Mouse (Mus musculus) forebrain, postnatal 0 days (tissue): Measurements from ENCODE around the gene Sall1. TPM values are rescaled to one million over a fixed set of nuclear protein-coding genes. Genes with fewer than 3 reads are reported as not detected.

Experiments used
- ATAC-seq: fragments of 200-750 bp; cut with Nextera tagmentation; 2 replicates; pipeline ENCODE4 v1.8.0; 2017; ENCODE audit warnings: mild to moderate bottlenecking, moderate library complexity
- DNase-seq: peaks from one replicate; pipeline ENCODE4 v3.0.0-alpha.2; 2015
- H3K27ac ChIP-seq: fragments of 300-500 bp; sonication (generic); 2 replicates; pipeline ENCODE4 v1.5.1; 2014; ENCODE audit warnings: low read depth, mild to moderate bottlenecking, antibody characterized with exemption, low read length, moderate library complexity, mixed read lengths
- H3K27me3 ChIP-seq: fragments of 300-500 bp; sonication (generic); 2 replicates; pipeline ENCODE4 v1.6.1; 2014; ENCODE audit warnings: mild to moderate bottlenecking, low read length, mixed read lengths; ENCODE audit not compliant: insufficient read depth
- H3K36me3 ChIP-seq: fragments of 300-500 bp; sonication (generic); 2 replicates; pipeline ENCODE4 v1.6.1; 2014; ENCODE audit warnings: mild to moderate bottlenecking, moderate library complexity; ENCODE audit not compliant: insufficient read depth
- H3K4me1 ChIP-seq: fragments of 300-500 bp; sonication (generic); 2 replicates; pipeline ENCODE4 v1.6.1; 2014; ENCODE audit warnings: antibody characterized with exemption; ENCODE audit not compliant: insufficient read depth
- H3K4me2 ChIP-seq: fragments of 300-500 bp; sonication (generic); 2 replicates; pipeline ENCODE4 v1.6.1; 2014; ENCODE audit warnings: low read depth, mild to moderate bottlenecking, moderate library complexity
- H3K4me3 ChIP-seq: fragments of 300-500 bp; sonication (generic); 2 replicates; pipeline ENCODE4 v1.5.1; 2014; ENCODE audit warnings: low read depth, low read length, mixed read lengths
- H3K9ac ChIP-seq: fragments of 300-500 bp; sonication (generic); 2 replicates; pipeline ENCODE4 v1.6.1; 2014; ENCODE audit warnings: mild to moderate bottlenecking
- H3K9me3 ChIP-seq: fragments of 300-500 bp; sonication (generic); 2 replicates; pipeline ENCODE4 v1.6.1; 2016; ENCODE audit warnings: low read length
- CTCF ChIP-seq: sonication (generic); IDR thresholded peaks from 2 replicates; pipeline ENCODE4 v1.5.1; 2016; ENCODE audit warnings: antibody characterized with exemption, control low read depth, low read depth
- WGBS: fragments of 180-500 bp; shearing (Covaris S2); extraction: QIAGEN DNeasy Blood & Tissue Kit; methylation state at CpG from one replicate; pipeline ENCODE4 v1.1.7; 2014; 5-methylcytosine and 5-hydroxymethylcytosine counted together
- microRNA-seq, 2 experiments: library from miRNA; unstranded; fragments of <30 nt; microRNA quantifications; one replicate each; pipeline ENCODE4; 2016
- polyA plus RNA-seq: library from polyadenylated mRNA; unstranded; fragments of >200 nt; fragmentation: Nextera tagmentation; extraction: Ambion mirVana; gene quantifications from 2 replicates; pipeline ENCODE4 v1.2.1, GENCODE M21; 2015
- total RNA-seq: library from RNA; depleted of rRNA; stranded (reverse); fragments of >200 nt; gene quantifications from 2 replicates; pipeline ENCODE4 v1.2.3, GENCODE M21; 2014

Sall1 gene
- total and polyA plus RNA-seq, 2 experiments from 2014 or later = 4.7 to 11.1 TPM

DNA sequence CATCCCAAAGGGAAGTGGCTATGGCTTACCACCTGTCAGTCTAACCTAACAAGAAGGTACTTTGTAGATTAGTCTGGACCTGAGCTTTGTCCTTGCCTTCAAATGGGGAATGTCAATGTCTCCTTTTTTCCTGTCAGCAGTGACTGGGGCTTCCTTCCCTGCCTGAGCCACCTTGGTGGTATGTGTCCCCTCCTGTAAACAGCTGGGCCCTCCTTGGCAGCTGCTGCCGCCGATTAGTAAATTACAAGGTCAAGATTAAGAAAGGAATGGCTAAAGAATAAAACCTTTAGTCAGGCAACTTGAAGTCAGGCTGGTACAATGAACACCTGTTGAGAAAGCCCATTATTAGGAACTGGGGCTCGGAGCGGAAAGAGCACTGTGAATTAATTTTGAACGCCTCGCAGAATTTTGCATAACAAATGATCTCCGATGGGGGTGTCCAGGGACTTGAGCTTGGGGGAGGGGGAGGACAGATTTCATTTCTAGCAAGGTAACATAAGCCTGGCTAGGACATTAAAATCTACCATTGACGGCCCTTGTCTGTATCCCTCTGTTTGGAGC lies 40.5 kb downstream of the Sall1 start:
- DNase-seq (no peak), ATAC-seq (no peak)
- WGBS = 8% methylated on average over 8 of the region's 8 CpGs
- no peak for TF ChIP-seq CTCF
- Histone ChIP-seq H3K4me1 (peaks cover 5% of the 10 kb centered on the region), H3K4me2 (no peak overlapping the region), H3K27me3 (0 out of 2 replicates have a peak, but pooled peaks cover 4% of the 10 kb centered on the region), H3K36me3 (no peaks in the 10 kb centered on the region; the same call in 1 of the 2 replicates), H3K9me3 (no peaks in the 10 kb centered on the region), H3K27ac (no peak overlapping the region), H3K4me3 (no peak overlapping the region), H3K9ac (no peak overlapping the region)

DNA sequence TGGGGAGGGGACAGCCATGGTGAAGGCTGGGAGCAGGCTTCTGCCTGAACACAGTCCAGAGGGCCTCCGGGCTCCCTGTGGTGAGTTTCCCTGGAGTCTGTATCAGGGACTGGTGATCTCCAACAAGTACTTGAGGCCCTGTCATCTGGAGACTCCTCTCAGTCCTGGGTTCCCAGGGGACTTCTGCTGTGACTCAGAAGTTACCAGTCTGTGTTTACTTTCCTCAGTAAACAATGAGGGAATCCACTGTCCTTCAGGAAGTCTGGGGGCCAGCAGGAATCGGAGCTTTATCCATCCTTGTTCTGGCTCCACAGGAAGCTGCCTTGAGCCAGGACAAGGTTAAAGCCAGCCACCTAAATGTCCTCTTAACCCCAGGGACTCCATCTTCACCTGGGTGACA lies 41.8 kb downstream of the Sall1 start:
- H3K9me3 ChIP-seq = no peaks in the 10 kb centered on the region
- no peak overlapping the region for H3K9ac ChIP-seq
- no peak overlapping the region for H3K4me3 ChIP-seq
- 78% methylated on average over 2 of the region's 2 CpGs for WGBS
- no peak for ATAC-seq
- TF ChIP-seq CTCF = no peak
- no peaks in the 10 kb centered on the region; the same call in 1 of the 2 replicates for H3K36me3 ChIP-seq
- no peak overlapping the region for H3K27ac ChIP-seq
- 0 out of 2 replicates have a peak, but pooled peaks cover 4% of the 10 kb centered on the region for H3K27me3 ChIP-seq
- H3K4me2 ChIP-seq = no peak overlapping the region
- H3K4me1 ChIP-seq = peaks cover 5% of the 10 kb centered on the region
- no peak for DNase-seq

DNA sequence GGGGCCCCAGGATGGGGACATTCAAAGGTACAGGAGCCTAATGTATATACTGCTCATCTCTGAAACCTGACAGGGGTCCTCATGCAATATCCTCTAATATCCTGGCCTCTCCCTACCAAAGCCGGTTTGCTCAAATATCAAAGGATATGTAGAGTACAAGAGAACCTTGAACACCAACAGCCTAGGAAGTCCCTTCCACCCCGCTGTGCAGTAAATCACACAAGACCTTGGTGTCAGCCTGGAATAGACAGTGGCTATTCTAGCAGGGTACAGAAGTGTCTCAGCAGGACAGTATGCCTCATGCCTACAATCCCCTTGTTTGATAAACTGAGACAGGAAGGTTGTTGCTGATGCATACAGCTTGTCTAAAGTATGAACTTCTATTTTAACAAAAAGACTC lies 46.7 kb downstream of the Sall1 start:
- no peak overlapping the region for H3K9ac ChIP-seq
- WGBS = 96% methylated on average over 2 of the region's 2 CpGs
- DNase-seq (no peak), ATAC-seq (no peak)
- TF ChIP-seq CTCF = no peak
- no peaks in the 10 kb centered on the region; the same call in 1 of the 2 replicates for H3K36me3 ChIP-seq
- no peak overlapping the region for H3K4me2 ChIP-seq
- H3K27ac ChIP-seq = no peak overlapping the region
- no peaks in the 10 kb centered on the region for H3K9me3 ChIP-seq
- H3K27me3 ChIP-seq = no peaks in the 10 kb centered on the region
- H3K4me3 ChIP-seq = no peak overlapping the region
- H3K4me1 ChIP-seq = no peaks in the 10 kb centered on the region

DNA sequence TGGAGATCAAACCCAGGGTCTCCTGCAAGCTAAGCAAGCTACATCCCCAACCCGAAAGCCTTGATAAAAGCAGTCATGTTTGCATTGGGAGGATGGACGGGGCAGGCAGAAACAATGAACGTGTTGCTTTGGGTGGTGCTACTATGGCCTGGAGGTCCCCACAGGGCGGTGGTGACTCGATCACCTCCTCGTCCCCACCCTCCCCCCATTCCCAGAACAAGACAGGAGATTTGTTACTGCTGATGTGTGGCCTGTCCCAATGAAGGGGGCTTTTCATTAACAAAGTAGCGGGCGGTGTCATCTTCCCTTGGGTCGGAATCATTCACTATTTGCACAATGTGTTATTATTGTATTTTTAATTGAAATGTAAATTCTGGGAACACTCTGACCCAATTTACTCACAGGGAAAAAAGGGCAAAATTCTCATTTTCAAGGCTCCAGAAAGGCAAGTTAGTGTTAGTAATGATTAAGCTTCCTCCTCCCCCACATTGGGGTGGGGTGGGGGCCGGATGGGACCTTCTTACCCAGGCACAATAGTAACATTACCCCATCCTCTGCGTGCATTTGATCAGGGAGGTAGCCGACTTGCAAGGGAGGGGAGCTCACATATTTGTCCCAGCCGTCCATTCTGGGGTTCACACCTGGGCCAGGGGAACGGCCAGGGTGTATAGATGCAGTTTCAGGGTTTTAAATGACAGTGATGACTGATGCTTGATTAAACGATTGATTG lies 52.0 kb downstream of the Sall1 start:
- H3K4me3 ChIP-seq = no peak overlapping the region
- H3K27me3 ChIP-seq = no peaks in the 10 kb centered on the region
- H3K27ac ChIP-seq = no peak overlapping the region
- H3K9me3 ChIP-seq = no peaks in the 10 kb centered on the region
- H3K36me3 ChIP-seq = no peaks in the 10 kb centered on the region
- H3K4me1 ChIP-seq = no peaks in the 10 kb centered on the region
- no peak overlapping the region for H3K9ac ChIP-seq
- H3K4me2 ChIP-seq = no peak overlapping the region
- no peak for ATAC-seq
- 56% methylated on average over 15 of the region's 15 CpGs for WGBS
- DNase-seq = no peak
- no peak for TF ChIP-seq CTCF

DNA sequence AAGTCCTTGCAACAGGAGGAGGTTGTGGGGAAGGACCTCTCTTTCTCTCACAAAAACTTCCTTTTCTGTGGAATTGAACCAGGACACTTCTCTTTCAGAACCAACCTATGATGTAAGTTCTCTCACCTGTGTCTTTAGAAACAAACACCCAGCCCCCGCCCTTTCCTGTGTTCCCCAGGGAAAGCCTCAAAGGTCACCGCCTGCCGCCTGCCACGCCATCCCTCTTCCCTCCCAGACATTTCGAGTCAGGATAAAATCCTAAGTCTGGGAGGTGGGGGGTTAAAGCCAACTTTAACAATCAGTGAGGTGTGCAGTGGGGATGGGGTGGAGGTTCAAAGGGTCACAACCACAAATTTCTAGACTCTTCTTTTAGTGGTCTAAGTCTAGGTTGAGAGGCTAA lies 52.8 kb downstream of the Sall1 start:
- no peaks in the 10 kb centered on the region for H3K4me1 ChIP-seq
- H3K27ac ChIP-seq = no peak overlapping the region
- TF ChIP-seq CTCF = no peak
- no peak overlapping the region for H3K4me2 ChIP-seq
- DNase-seq = no peak
- H3K4me3 ChIP-seq = no peak overlapping the region
- no peaks in the 10 kb centered on the region for H3K27me3 ChIP-seq
- H3K36me3 ChIP-seq = no peaks in the 10 kb centered on the region
- no peak for ATAC-seq
- no peaks in the 10 kb centered on the region for H3K9me3 ChIP-seq
- no peak overlapping the region for H3K9ac ChIP-seq
- WGBS = 85% methylated on average over 5 of the region's 5 CpGs

DNA sequence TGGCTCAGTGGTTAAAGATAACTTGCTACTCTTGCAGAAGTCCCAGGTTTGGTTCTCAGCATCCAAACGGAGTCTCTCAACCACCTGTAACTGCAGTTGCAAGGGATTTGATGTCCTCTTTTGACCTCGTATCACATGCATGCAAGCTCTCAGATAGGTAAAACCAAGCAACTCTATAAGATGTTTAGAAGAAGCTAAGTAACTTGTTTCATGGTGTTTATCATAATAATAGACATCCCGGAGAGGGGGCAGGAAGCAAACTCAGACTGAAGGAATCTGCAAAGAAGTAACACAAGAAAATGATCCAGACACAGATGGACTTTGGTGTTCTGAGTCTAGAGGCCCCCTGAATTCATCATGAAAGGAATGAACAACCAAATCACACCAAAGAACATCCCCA lies 55.0 kb downstream of the Sall1 start:
- Histone ChIP-seq H3K9me3 (no peaks in the 10 kb centered on the region), H3K27ac (no peak overlapping the region), H3K27me3 (no peaks in the 10 kb centered on the region), H3K4me1 (no peaks in the 10 kb centered on the region), H3K36me3 (no peaks in the 10 kb centered on the region), H3K9ac (no peak overlapping the region), H3K4me2 (no peak overlapping the region), H3K4me3 (no peak overlapping the region)
- 82% methylated on average over 3 of the region's 3 CpGs for WGBS
- ATAC-seq (no peak), DNase-seq (no peak)
- TF ChIP-seq CTCF = no peak

DNA sequence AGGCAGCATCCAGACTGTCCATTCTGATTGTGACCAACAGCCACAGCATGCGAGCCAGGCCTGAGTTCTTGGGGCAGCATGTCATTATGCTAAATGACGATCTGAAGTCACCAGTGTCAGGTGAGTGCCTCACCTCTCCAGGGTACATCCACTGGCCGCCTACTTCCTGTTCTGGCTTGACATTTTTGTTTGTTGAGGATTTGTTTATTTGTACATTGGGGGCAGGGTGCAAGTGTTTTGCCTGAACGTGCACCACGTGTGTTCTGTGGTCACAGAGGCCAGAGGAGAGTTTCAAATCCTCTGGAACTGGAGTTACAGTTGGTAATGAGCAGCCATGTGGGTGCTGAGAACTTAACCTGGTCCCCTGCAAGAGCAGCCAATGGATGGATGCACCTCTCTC lies 60.5 kb downstream of the Sall1 start:
- H3K9ac ChIP-seq = no peak overlapping the region
- no peaks in the 10 kb centered on the region for H3K4me1 ChIP-seq
- no peak overlapping the region for H3K4me2 ChIP-seq
- H3K9me3 ChIP-seq = no peaks in the 10 kb centered on the region
- H3K27ac ChIP-seq = no peak overlapping the region
- H3K27me3 ChIP-seq = no peaks in the 10 kb centered on the region
- 87% methylated on average over 5 of the region's 5 CpGs for WGBS
- DNase-seq (no peak), ATAC-seq (no peak)
- no peaks in the 10 kb centered on the region for H3K36me3 ChIP-seq
- no peak overlapping the region for H3K4me3 ChIP-seq
- TF ChIP-seq CTCF = no peak

Small RNA genes lying within 50 kb of the gene (microRNA-seq; reads per million reads assigned to microRNA genes)
- gene Mir8110 = 0 reads per million in 2 experiments
